Mouse (Mus musculus): ENCODE measurements around the gene Cdc34. TPM values are rescaled to one million over a fixed set of nuclear protein-coding genes. Genes with fewer than 3 reads are reported as not detected.
"Not testable (repeated sequence)": the region's sequence is repeated elsewhere in the genome, so short reads cannot be mapped to it uniquely, and the experiment has no call there.

The Cdc34 gene
- total RNA-seq, 2 experiments from 2014 or later: 73.1 to 79.8 TPM

DNA sequence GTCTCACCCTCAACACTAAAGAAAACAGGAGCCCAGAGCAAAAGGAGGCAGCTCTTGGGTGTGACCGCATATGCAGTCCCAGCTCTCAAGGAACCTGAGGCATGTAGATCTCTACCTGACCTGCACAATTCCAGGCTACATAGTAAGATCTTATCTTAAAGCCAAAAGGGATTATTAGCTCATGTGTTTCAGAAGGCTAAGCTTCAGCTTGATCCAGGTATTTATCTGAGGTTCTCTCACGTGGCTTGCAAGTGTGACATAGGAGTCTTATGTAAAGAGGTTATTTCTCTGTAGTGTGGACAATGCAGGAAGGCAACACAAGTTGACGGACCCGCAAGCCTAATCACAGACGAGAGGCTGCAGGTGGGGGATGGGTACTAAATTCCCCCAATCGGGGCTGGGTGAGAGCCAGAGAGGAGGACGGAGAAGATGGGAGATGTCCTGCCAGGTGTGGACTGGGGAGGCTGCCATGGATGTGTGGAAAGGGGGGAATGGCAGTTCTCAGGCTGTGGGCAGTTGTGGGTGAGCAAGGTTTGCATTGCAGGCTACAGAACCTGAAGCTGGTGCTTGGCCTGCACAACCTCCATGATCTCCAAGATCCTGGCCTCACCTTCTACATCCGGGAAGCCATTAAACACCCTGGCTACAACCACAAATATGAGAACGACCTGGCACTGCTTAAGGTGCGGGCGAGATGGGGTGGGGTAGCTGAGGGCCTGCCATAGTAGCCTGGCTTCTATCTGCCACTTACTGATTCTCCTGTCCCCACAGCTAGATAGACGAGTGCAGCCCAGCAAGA lies 11.8 kb downstream of the Cdc34 start:
- DNase-seq (ENCODE audit: low spot score in 2 of 2): no peak
- H3K4me3 ChIP-seq: no peak overlapping the region
- TF ChIP-seq CTCF (conservative IDR thresholded peaks at IDR 0.05): no peak

DNA sequence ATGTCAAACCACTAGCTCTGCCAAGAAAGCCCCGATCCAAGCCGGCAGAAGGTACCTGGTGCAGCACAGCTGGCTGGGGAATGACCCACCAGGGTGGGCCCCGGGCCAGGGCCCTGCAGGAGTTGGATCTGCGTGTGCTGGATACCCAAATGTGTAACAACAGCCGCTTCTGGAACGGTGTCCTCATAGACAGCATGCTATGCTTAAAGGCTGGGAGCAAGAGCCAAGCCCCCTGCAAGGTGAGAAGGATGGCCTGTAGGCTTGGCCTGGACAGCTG lies 12.3 kb downstream of the Cdc34 start:
- no peak for DNase-seq (ENCODE audit: low spot score in 2 of 2)
- H3K27ac ChIP-seq: no peak overlapping the region
- no peak for TF ChIP-seq CTCF (conservative IDR thresholded peaks at IDR 0.05)

More for the DNA sequence above, 11.8 kb downstream of the Cdc34 start:
- no peak overlapping the region for H3K27ac ChIP-seq

DNA sequence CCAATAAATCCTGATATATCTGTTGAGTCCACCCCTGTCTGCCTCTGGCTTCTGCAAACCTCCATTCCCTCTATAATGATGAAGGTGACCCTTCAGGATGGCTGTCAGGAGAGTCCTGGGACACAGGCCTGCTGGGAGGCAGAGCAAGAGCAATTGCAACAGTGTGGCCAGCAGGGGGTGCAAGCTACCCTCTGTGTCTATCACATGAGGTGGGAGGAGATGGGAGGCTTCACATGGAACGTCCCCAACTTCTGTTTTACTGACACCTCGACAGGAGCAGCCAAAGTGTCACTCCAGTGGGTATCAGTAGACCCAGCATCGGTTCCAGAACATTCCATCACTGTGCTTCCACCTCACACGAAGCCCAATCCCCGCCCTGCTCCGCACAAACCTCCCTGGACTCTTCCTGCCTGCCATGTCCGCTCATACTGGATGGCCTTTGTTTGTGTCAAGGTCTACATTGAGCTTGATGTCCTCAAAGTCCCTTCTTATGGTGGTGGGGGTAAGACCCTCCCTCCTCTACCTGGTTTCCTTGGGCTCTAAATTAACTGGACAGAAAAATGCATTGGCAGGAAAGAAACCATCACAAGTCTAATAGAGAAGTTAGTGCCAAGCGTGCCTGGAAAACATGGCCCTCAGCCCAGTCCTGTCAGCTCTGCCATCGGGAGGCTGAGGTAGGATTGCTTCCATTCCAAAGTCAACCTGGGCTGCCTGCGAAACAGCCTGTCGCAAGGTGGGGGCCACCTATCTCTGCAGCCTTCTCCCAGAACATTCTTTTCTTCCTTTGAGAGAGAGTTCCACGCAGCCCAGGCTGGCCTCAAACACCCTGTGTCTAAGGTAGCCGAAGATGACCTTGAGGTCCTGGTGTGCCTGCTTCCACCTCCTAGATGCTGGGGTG lies 13.5 kb downstream of the Cdc34 start:
- DNase-seq (ENCODE audit: low spot score in 2 of 2): peak; percentile 73 to 75
- Histone ChIP-seq H3K27ac (peak overlapping the region; percentile 66), H3K4me3 (no peak overlapping the region)
- peak; percentile 94 for TF ChIP-seq CTCF (conservative IDR thresholded peaks at IDR 0.05)

More for the DNA sequence above, 12.3 kb downstream of the Cdc34 start:
- no peak overlapping the region for H3K4me3 ChIP-seq

DNA sequence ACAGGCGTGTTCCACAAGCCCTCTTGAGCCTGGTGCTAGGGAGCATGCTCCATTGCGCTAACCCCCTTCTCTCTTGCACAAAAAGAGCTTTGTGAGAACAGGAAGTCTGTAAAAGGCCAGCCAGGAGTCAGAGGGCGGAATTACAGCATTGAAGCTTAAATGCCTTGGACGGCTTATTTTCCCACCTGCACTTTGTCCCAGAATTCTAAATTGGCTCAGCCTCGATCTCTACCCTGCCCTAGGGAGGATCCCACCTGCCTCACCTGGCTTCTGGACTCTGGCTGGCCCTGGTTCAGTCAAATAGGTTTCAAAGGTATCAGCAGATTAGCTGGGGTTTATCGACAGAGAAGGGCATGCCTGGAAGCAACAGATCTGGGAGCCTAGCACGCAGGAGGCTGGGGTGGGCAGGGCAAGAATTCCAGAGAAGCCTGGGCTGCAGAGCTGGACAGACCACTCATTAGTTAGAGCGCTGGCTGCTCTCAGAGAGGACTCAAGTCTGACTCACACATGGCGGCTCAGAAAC lies 14.2 kb downstream of the Cdc34 start:
- Histone ChIP-seq H3K27ac (peak overlapping the region; percentile 66), H3K4me3 (no peak overlapping the region)
- DNase-seq (ENCODE audit: low spot score in 2 of 2): no peak
- no peak for TF ChIP-seq CTCF (conservative IDR thresholded peaks at IDR 0.05)

DNA sequence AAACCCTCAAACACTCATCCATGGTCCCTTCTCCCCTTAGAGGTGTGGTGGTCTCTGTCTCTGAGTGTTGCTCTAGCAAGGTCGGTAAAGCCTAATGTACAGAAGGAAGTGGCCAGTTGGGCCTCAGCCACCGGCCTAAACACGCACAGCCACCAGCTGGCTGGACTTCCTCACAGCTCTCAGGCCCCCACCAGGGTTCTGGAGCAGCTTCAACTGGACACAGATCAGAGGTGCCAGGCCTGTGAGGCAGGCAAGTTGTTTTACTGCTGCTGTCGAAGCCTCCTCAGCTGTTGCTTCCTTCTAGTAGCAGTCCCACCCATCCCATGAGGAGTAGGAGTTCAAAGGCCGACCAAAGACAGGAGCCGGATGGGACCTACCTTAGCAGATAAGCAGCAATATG lies 15.9 kb downstream of the Cdc34 start:
- Histone ChIP-seq H3K4me3 (no peak overlapping the region), H3K27ac (peak overlapping the region; percentile 66; the same call in 1 of the 2 replicates)
- TF ChIP-seq CTCF (conservative IDR thresholded peaks at IDR 0.05): no peak
- DNase-seq (ENCODE audit: low spot score in 2 of 2): no peak

DNA sequence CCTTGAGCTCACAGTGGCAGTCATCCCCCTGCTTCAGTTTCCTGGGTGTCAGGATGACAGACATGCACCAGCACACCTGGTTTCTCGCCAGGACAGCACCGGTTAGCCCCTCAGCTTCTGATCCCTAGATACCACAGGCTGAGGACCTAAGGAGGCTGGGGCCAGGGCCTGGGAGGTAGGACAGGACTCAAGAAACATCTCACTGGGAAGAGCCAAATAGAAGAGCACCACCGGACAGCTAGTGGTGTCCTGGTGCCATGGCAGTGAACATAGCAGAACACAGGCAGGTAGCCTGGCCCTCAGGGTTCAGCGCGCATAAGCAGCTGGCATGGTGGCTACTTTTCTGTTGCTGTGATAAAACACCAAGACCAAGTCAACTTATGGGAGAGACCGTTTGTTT lies 16.5 kb downstream of the Cdc34 start:
- no peak for DNase-seq (ENCODE audit: low spot score in 2 of 2)
- TF ChIP-seq CTCF (conservative IDR thresholded peaks at IDR 0.05): no peak
- Histone ChIP-seq H3K4me3 (no peak overlapping the region), H3K27ac (peak overlapping the region; percentile 81)

DNA sequence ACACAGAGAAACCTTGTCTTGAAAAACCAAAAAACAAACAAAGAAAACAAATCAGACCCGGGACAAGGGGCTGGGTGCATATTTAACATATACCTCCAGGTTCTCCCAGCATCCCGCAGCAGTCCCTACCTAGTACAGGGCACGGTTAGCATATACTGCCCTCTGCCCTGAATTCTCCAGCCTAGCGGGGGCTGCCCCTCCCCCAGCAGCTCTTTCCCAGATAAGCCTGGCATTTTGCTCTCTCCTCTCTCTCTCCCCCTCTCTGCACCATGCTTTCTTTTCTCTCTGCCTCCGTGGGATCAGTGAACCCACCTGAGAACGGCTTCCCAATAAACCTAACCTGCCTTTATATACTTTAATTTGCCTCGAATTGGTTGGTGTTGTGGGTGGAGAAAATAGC lies 18.7 kb downstream of the Cdc34 start:
- no peak for DNase-seq (ENCODE audit: low spot score in 2 of 2)
- no peak for TF ChIP-seq CTCF (conservative IDR thresholded peaks at IDR 0.05)
- peak overlapping the region; percentile 76 for H3K27ac ChIP-seq
- no peak overlapping the region for H3K4me3 ChIP-seq

DNA sequence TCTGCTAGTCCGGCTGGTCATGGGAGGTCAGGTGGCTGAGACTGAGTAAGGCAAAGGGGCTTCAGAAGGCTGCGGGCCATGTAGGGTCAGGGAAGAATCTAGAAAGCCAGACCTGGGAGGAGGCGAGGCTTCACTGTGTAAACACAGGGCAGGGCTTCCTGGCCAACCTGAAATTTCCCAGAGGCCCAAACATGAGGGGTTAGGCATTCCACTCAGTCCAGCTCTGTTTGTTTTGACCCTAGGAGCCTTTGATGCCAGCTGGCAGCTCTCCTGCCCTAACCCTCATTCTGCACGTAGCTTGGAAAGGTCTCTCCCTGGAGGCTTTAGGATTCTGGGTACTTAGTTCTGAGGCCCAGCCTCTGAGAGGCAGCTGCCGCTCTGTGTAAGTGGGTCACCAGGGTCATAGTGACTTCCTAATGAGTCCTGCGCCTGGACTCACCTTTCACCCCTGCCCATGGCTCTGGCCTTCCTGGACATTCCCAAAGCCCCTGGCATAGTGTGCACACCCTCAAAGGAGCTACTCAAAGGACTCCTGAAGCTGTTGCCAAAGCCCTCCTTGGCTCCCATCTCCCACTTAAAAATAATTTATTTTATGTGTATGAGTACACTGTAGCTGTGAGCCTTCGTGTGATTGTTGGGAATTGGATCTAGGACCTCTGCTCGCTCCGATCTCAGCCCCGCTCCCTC lies 19.6 kb downstream of the Cdc34 start:
- peak overlapping the region; percentile 76 for H3K27ac ChIP-seq
- H3K4me3 ChIP-seq: no peak overlapping the region
- TF ChIP-seq CTCF (conservative IDR thresholded peaks at IDR 0.05): no peak
- no peak for DNase-seq (ENCODE audit: low spot score in 2 of 2)

DNA sequence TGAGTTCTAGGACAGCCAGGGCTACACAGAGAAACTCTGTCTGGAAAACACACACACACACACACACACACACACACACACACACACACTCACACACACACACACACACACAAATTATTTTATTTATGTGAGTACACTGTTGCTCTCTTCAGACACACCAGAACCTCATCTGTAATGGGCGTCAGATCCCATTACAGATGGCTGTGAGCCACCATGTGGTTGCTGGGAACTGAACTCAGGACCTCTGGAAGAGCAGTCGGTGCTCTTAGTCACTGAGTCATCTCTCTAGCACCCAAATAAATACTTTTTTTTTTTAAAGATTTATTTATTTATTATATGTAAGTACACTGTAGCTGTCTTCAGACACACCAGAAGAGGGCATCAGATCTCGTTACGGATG lies 21.0 kb downstream of the Cdc34 start:
- H3K4me3 ChIP-seq; H3K27ac ChIP-seq; DNase-seq (ENCODE audit: low spot score in 2 of 2): not testable (repeated sequence)

DNA sequence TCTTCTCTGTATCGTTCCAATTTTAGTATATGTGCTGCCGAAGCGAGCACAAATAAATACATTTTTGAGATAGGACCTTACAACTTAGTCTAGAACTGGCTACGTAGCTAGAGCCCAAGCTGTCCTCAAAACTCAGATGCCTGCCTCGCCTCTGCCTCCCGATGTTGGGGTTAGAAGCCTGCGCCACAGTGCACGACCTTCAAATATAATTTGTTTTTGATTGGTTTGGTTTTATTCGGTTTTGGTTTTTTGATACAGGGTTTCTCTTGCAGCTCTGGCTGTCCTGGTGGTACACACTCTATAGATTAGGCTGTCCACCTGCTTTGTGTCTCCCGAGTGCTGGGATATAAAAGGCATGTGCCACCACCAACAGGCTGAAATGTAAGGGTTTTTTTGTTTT lies 21.5 kb downstream of the Cdc34 start:
- TF ChIP-seq CTCF (conservative IDR thresholded peaks at IDR 0.05): no peak
- no peak for DNase-seq (ENCODE audit: low spot score in 2 of 2)
- Histone ChIP-seq H3K4me3 (peak overlapping the region; percentile 99), H3K27ac (peak overlapping the region; percentile 93)

DNA sequence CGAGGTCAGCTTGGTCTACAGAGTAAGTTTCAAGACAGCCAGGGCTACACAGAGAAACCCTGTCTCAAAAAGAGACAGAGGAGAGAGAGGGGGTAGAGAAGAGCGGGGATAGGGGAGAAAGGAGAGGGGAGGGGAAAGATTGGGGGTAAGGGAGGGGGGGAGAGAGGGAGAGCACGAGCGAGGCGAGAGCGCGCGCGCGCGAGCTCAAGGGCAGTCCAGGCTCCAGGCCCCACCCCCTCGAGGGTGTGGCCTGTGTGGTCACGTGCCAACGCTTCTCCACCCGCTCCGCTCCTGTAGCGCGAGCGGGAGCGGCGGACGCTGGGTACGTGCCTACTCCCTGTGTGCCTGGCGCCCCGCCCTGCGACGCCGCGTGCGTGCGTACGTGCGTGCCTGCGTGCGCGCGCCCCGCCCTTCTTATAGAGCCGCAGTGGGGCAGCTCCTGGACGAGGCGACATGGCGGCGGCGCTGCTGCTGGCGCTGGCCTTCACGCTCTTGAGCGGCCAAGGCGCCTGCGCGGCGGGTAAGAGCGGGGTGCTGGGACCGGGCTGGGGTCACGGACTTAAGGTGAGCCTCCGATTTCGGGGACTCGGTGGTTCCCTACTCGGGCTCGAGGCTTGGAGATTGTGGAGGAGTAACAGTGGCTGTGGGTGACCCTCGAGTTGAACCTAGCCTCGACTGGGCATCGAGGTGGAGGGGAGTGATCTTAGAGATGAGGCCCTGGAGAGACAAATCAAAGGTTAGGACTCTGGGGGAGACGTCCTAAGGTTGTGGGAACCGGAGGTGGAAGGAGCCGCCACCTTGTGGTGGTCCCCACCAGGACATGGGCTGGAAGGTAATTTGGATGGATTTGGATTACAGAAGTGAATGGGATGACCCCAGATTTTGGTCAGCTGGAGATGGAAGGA lies 22.3 kb downstream of the Cdc34 start, which contains the start of gene Bsg:
Gene Bsg, plus strand, starts transcription at position 427 of the 905 bp plus-strand sequence.
- peak; percentile 76 for TF ChIP-seq CTCF (conservative IDR thresholded peaks at IDR 0.05)
- DNase-seq (ENCODE audit: low spot score in 2 of 2): peak; percentile 99
- Histone ChIP-seq H3K27ac (peak within 1 kb of the TSS; percentile 93), H3K4me3 (peak within 1 kb of the TSS; percentile 99)

DNA sequence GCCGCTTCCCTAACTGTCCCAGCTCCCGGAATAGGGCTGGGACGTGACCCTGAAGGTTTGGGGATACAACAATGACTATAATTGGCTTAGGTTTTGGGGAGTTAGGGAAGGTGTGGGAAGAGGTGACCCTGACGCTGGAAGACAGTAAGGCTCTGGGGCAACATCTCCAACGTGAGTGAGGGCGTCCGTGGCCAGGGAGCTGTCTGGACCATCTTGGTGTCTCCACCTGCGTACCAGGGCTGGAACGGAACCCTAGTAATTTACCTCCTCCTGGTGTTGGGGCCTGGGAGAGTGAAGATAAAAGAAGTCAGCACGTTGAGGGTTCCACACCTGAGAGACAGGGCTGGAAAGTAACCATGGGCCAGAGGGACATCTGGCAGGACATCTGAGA lies 23.0 kb downstream of the Cdc34 start:
- H3K27ac ChIP-seq: peak overlapping the region; percentile 93
- no peak for TF ChIP-seq CTCF (conservative IDR thresholded peaks at IDR 0.05)
- no peak for DNase-seq (ENCODE audit: low spot score in 2 of 2)
- peak overlapping the region; percentile 99 for H3K4me3 ChIP-seq

Measured in layer of hippocampus, adult 2 months (tissue).